Mouse (Mus musculus) kidney, postnatal 10 days (tissue): Measurements from ENCODE around the gene Aldh2.
"Not testable (repeated sequence)": the region's sequence is repeated elsewhere in the genome, so short reads cannot be mapped to it uniquely, and the experiment has no call there.

Source experiments
- DNase-seq: peaks from one replicate; pipeline ENCODE4 v3.0.0; 2021; ENCODE audit warnings: mixed read lengths

The Aldh2 gene

GRCm38 (mm10) chr5:121545793-121546529 is 47.7 kb downstream of the Aldh2 start, which contains the start of gene Mapkapk5:
Gene Mapkapk5 (minus strand): TSS chr5:121545905.
- DNase-seq, result peak; percentile 98

GRCm38 (mm10) chr5:121544910-121545792 is 48.5 kb downstream of the Aldh2 start, which contains the start of the genes Adam1a and Gm42878:
Gene Adam1a (minus strand): TSS chr5:121545482.
Gene Gm42878 (minus strand): TSS chr5:121545482.
- DNase-seq, result peak; percentile 60

GRCm38 (mm10) chr5:121543370-121543769 is 50.3 kb downstream of the Aldh2 start:
- DNase-seq, result no peak

- no peak for DNase-seq
These were observed 52.4 kb downstream of the Aldh2 start for GRCm38 (mm10) chr5:121541235-121541634.

GRCm38 (mm10) chr5:121540066-121540465 is 53.6 kb downstream of the Aldh2 start:
- no peak for DNase-seq

GRCm38 (mm10) chr5:121537588-121537987 is 56.0 kb downstream of the Aldh2 start:
- no peak for DNase-seq

GRCm38 (mm10) chr5:121536921-121537555 is 56.6 kb downstream of the Aldh2 start:
- no peak for DNase-seq

- DNase-seq, result no peak
These were observed 58.5 kb downstream of the Aldh2 start for GRCm38 (mm10) chr5:121535116-121535515.

- peak; percentile 31 for DNase-seq
These were observed 59.1 kb downstream of the Aldh2 start for GRCm38 (mm10) chr5:121534521-121534920.

- no peak for DNase-seq
These were observed 66.7 kb downstream of the Aldh2 start for GRCm38 (mm10) chr5:121526961-121527360.

- no peak for DNase-seq
These were observed 67.1 kb downstream of the Aldh2 start for GRCm38 (mm10) chr5:121526526-121526925.

- no peak for DNase-seq
These were observed 67.7 kb downstream of the Aldh2 start for GRCm38 (mm10) chr5:121525774-121526450.

GRCm38 (mm10) chr5:121519758-121520157 is 73.9 kb downstream of the Aldh2 start:
- DNase-seq, result not testable (repeated sequence)

GRCm38 (mm10) chr5:121518983-121519382 is 74.6 kb downstream of the Aldh2 start:
- no peak for DNase-seq
